Mouse (Mus musculus): ENCODE results near the gene Arhgap31.
A peak's percentile ranks its signal among the peaks of the same experiment; 100 is the strongest.

- TF ChIP-seq CTCF (IDR thresholded peaks at IDR 0.05; ENCODE audit: low read depth) (peak; percentile 70), EP300 (IDR thresholded peaks at IDR 0.05; ENCODE audit: low read depth) (no peak)
Observed at GRCm38 (mm10) chr16:38632147-38632546, 80.9 kb downstream of the Arhgap31 start.

All from heart, postnatal 0 days (tissue).